Mouse (Mus musculus): ENCODE data around the gene Cyp4x1. TPM values are rescaled to one million over a fixed set of nuclear protein-coding genes. Genes with fewer than 3 reads are reported as not detected.

Gene Cyp4x1
- polyA plus RNA-seq, 1 experiment, result not detected

GRCm38 (mm10) chr4:115078892-115079820, 54.9 kb downstream of the Cyp4x1 start:
- Histone ChIP-seq H3K4me1 (ENCODE audit: control insufficient read depth, insufficient read depth, insufficient read length, low read length) (peaks cover 19% of the 10 kb centered on the region), H3K4me3 (ENCODE audit: insufficient read depth, low read depth, low read length) (no peak overlapping the region), H3K27ac (replicated peaks; ENCODE audit: low read depth, low read length) (no peak overlapping the region)

- Histone ChIP-seq H3K4me1 (ENCODE audit: control insufficient read depth, insufficient read depth, insufficient read length, low read length) (peaks cover 22% of the 10 kb centered on the region), H3K4me3 (ENCODE audit: insufficient read depth, low read depth, low read length) (no peak overlapping the region), H3K27ac (replicated peaks; ENCODE audit: low read depth, low read length) (peak overlapping the region; percentile 94)
Measured at GRCm38 (mm10) chr4:115075204-115075915, 58.7 kb downstream of the Cyp4x1 start.

- H3K27ac ChIP-seq (replicated peaks; ENCODE audit: low read depth, low read length), result peak overlapping the region; percentile 94
- no peak overlapping the region for H3K4me3 ChIP-seq (ENCODE audit: insufficient read depth, low read depth, low read length)
- H3K4me1 ChIP-seq (ENCODE audit: control insufficient read depth, insufficient read depth, insufficient read length, low read length), result peaks cover 20% of the 10 kb centered on the region
Measured at GRCm38 (mm10) chr4:115074789-115075188, 59.3 kb downstream of the Cyp4x1 start.

GRCm38 (mm10) chr4:115071668-115072067, 62.4 kb downstream of the Cyp4x1 start:
- no peak overlapping the region for H3K27ac ChIP-seq (replicated peaks; ENCODE audit: low read depth, low read length)

GRCm38 (mm10) chr4:115063518-115064239, 70.4 kb downstream of the Cyp4x1 start:
- Histone ChIP-seq H3K27ac (replicated peaks; ENCODE audit: low read depth, low read length) (no peak overlapping the region), H3K4me3 (ENCODE audit: insufficient read depth, low read depth, low read length) (peak overlapping the region; percentile 63), H3K4me1 (ENCODE audit: control insufficient read depth, insufficient read depth, insufficient read length, low read length) (no peaks in the 10 kb centered on the region)

More at GRCm38 (mm10) chr4:115071668-115072067, 62.4 kb downstream of the Cyp4x1 start:
- no peak overlapping the region for H3K4me3 ChIP-seq (ENCODE audit: insufficient read depth, low read depth, low read length)
- peaks cover 20% of the 10 kb centered on the region for H3K4me1 ChIP-seq (ENCODE audit: control insufficient read depth, insufficient read depth, insufficient read length, low read length)

GRCm38 (mm10) chr4:115062875-115063517, 71.1 kb downstream of the Cyp4x1 start:
- H3K27ac ChIP-seq (replicated peaks; ENCODE audit: low read depth, low read length), result no peak overlapping the region

GRCm38 (mm10) chr4:115062540-115062874, 71.6 kb downstream of the Cyp4x1 start:
- peak overlapping the region; percentile 63 for H3K4me3 ChIP-seq (ENCODE audit: insufficient read depth, low read depth, low read length)
- no peaks in the 10 kb centered on the region for H3K4me1 ChIP-seq (ENCODE audit: control insufficient read depth, insufficient read depth, insufficient read length, low read length)
- H3K27ac ChIP-seq (replicated peaks; ENCODE audit: low read depth, low read length), result no peak overlapping the region

More at GRCm38 (mm10) chr4:115062875-115063517, 71.1 kb downstream of the Cyp4x1 start:
- Histone ChIP-seq H3K4me3 (ENCODE audit: insufficient read depth, low read depth, low read length) (peak overlapping the region; percentile 63), H3K4me1 (ENCODE audit: control insufficient read depth, insufficient read depth, insufficient read length, low read length) (no peaks in the 10 kb centered on the region)

GRCm38 (mm10) chr4:115060753-115061152, 73.3 kb downstream of the Cyp4x1 start:
- Histone ChIP-seq H3K4me3 (ENCODE audit: insufficient read depth, low read depth, low read length) (no peak overlapping the region), H3K4me1 (ENCODE audit: control insufficient read depth, insufficient read depth, insufficient read length, low read length) (no peaks in the 10 kb centered on the region), H3K27ac (replicated peaks; ENCODE audit: low read depth, low read length) (no peak overlapping the region; the same call in 1 of the 2 replicates)

- H3K27ac ChIP-seq (replicated peaks; ENCODE audit: low read depth, low read length), result peak overlapping the region; percentile 77
- H3K4me3 ChIP-seq (ENCODE audit: insufficient read depth, low read depth, low read length), result peak overlapping the region; percentile 50
- H3K4me1 ChIP-seq (ENCODE audit: control insufficient read depth, insufficient read depth, insufficient read length, low read length), result no peaks in the 10 kb centered on the region
Measured at GRCm38 (mm10) chr4:115059871-115060270, 74.2 kb downstream of the Cyp4x1 start.

- Histone ChIP-seq H3K27ac (replicated peaks; ENCODE audit: low read depth, low read length) (peak overlapping the region; percentile 98), H3K4me1 (ENCODE audit: control insufficient read depth, insufficient read depth, insufficient read length, low read length) (no peaks in the 10 kb centered on the region), H3K4me3 (ENCODE audit: insufficient read depth, low read depth, low read length) (peak overlapping the region; percentile 73)
Measured at GRCm38 (mm10) chr4:115058871-115059590, 75.0 kb downstream of the Cyp4x1 start.

GRCm38 (mm10) chr4:115058317-115058761, 75.7 kb downstream of the Cyp4x1 start:
- peak overlapping the region; percentile 73 for H3K4me3 ChIP-seq (ENCODE audit: insufficient read depth, low read depth, low read length)
- peak overlapping the region; percentile 98 for H3K27ac ChIP-seq (replicated peaks; ENCODE audit: low read depth, low read length)
- H3K4me1 ChIP-seq (ENCODE audit: control insufficient read depth, insufficient read depth, insufficient read length, low read length), result no peaks in the 10 kb centered on the region

GRCm38 (mm10) chr4:115057674-115058316, 76.3 kb downstream of the Cyp4x1 start:
- H3K4me3 ChIP-seq (ENCODE audit: insufficient read depth, low read depth, low read length), result peak overlapping the region; percentile 73
- H3K27ac ChIP-seq (replicated peaks; ENCODE audit: low read depth, low read length), result peak overlapping the region; percentile 98
- no peaks in the 10 kb centered on the region for H3K4me1 ChIP-seq (ENCODE audit: control insufficient read depth, insufficient read depth, insufficient read length, low read length)

- peak overlapping the region; percentile 73 for H3K4me3 ChIP-seq (ENCODE audit: insufficient read depth, low read depth, low read length)
- H3K27ac ChIP-seq (replicated peaks; ENCODE audit: low read depth, low read length), result peak overlapping the region; percentile 98
- H3K4me1 ChIP-seq (ENCODE audit: control insufficient read depth, insufficient read depth, insufficient read length, low read length), result 0 out of 2 replicates have a peak, but pooled peaks cover 2% of the 10 kb centered on the region
Measured at GRCm38 (mm10) chr4:115056921-115057673, 77.0 kb downstream of the Cyp4x1 start.
